Mouse (Mus musculus) spleen, adult 2 months (tissue): Measurements from ENCODE around the gene Ehbp1.

Experiments
- CTCF ChIP-seq: fragments of 200-500 bp; IDR thresholded peaks from 2 replicates; pipeline ENCODE4 v1.5.1; 2011; ENCODE audit warnings: mild to moderate bottlenecking, inconsistent platforms; ENCODE audit not compliant: insufficient read depth, insufficient read length, insufficient replicate concordance; ENCODE audit errors: extremely low read depth
- POLR2A ChIP-seq: fragments of 200-500 bp; IDR thresholded peaks from 2 replicates; pipeline ENCODE4 v1.6.1; 2011; ENCODE audit warnings: low read depth, low read length, inconsistent platforms

- TF ChIP-seq CTCF (no peak), POLR2A (no peak)
Observed at GRCm38 (mm10) chr11:22140737-22141136, 201.4 kb downstream of the Ehbp1 start.
